Mouse (Mus musculus) stomach, postnatal 0 days (tissue): ENCODE data around the gene Trmt10a.

Source experiments
- CTCF ChIP-seq: IDR thresholded peaks from 2 replicates; pipeline ENCODE4 v1.5.1; 2016; ENCODE audit warnings: antibody characterized with exemption, low read depth, mild to moderate bottlenecking, moderate library complexity
- EP300 ChIP-seq: optimal IDR thresholded peaks from 2 replicates; pipeline ENCODE3; 2016; ENCODE audit warnings: antibody characterized with exemption

- TF ChIP-seq EP300 (no peak), CTCF (no peak)
These were observed 38.2 kb upstream of the Trmt10a start for GRCm38 (mm10) chr3:138105056-138105455.
